Mouse (Mus musculus): ENCODE measurements at regions not wholly inside any gene's neighbourhood (a gene's known extent, or its start where the extent isn't known, plus 50 kb on each side); places are given as distances from the start of the nearest gene placed in this dataset.

- TF ChIP-seq TAL1 (IDR thresholded peaks at IDR 0.05; ENCODE audit: low read length) = no peak
- no peak for TF ChIP-seq GATA1 (IDR thresholded peaks at IDR 0.05; ENCODE audit: low read length)
- Histone ChIP-seq H3K4me1 (ENCODE audit: control insufficient read depth) (no peaks in the 10 kb centered on the region), H3K9me3 (ENCODE audit: control insufficient read depth, low read length) (peaks cover 9% of the 10 kb centered on the region), H3K4me3 (replicated peaks) (no peak overlapping the region), H3K36me3 (ENCODE audit: control insufficient read depth) (no peaks in the 10 kb centered on the region), H3K27me3 (ENCODE audit: control insufficient read depth) (no peaks in the 10 kb centered on the region)
Observed at GRCm38 (mm10) chr5:119329371-119329770, 341.1 kb upstream of the Tbx3 start.

- no peak overlapping the region for H3K4me3 ChIP-seq (replicated peaks)
- H3K27me3 ChIP-seq (ENCODE audit: control insufficient read depth) = no peaks in the 10 kb centered on the region
- TF ChIP-seq TAL1 (IDR thresholded peaks at IDR 0.05; ENCODE audit: low read length) (no peak), GATA1 (IDR thresholded peaks at IDR 0.05; ENCODE audit: low read length) (no peak)
- peaks cover 8% of the 10 kb centered on the region for H3K9me3 ChIP-seq (ENCODE audit: control insufficient read depth, low read length)
- no peaks in the 10 kb centered on the region for H3K36me3 ChIP-seq (ENCODE audit: control insufficient read depth)
- no peaks in the 10 kb centered on the region for H3K4me1 ChIP-seq (ENCODE audit: control insufficient read depth)
Observed at GRCm38 (mm10) chr5:119329860-119330259, 340.6 kb upstream of the Tbx3 start.

- no peaks in the 10 kb centered on the region for H3K9me3 ChIP-seq (ENCODE audit: control insufficient read depth, low read length)
- no peaks in the 10 kb centered on the region for H3K4me1 ChIP-seq (ENCODE audit: control insufficient read depth)
- H3K27me3 ChIP-seq (ENCODE audit: control insufficient read depth) = no peaks in the 10 kb centered on the region
- H3K36me3 ChIP-seq (ENCODE audit: control insufficient read depth) = no peaks in the 10 kb centered on the region
- H3K4me3 ChIP-seq (replicated peaks) = no peak overlapping the region
- TF ChIP-seq GATA1 (IDR thresholded peaks at IDR 0.05; ENCODE audit: low read length) (no peak), TAL1 (IDR thresholded peaks at IDR 0.05; ENCODE audit: low read length) (no peak)
Observed at GRCm38 (mm10) chr5:119331461-119331860, 339.0 kb upstream of the Tbx3 start.

DNA sequence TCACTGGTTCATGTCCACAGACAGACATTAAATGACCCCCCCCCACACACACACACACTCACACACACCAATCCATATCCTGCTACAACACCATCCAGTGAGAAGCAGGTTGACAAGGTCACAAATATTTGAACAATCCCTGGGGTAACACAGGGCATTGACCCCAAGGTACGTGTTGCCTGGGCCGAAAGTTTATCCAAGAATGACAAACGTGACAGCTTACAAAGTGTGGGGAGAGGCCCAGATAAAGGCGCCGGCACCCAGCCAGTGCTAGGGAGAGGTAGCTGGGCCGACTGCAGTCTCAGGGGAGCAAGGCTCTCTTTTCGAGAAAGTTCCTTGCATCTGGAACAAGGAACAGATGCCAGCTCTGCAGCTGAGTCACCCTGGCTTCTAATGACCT is 337.8 kb upstream of the Tbx3 start:
- Histone ChIP-seq H3K4me1 (ENCODE audit: control insufficient read depth) (no peaks in the 10 kb centered on the region), H3K27me3 (ENCODE audit: control insufficient read depth) (no peaks in the 10 kb centered on the region), H3K36me3 (ENCODE audit: control insufficient read depth) (no peaks in the 10 kb centered on the region), H3K4me3 (replicated peaks) (no peak overlapping the region), H3K9me3 (ENCODE audit: control insufficient read depth, low read length) (no peaks in the 10 kb centered on the region)
- no peak for TF ChIP-seq GATA1 (IDR thresholded peaks at IDR 0.05; ENCODE audit: low read length)
- TF ChIP-seq TAL1 (IDR thresholded peaks at IDR 0.05; ENCODE audit: low read length) = no peak

- no peak for TF ChIP-seq GATA1 (IDR thresholded peaks at IDR 0.05; ENCODE audit: low read length)
- TF ChIP-seq TAL1 (IDR thresholded peaks at IDR 0.05; ENCODE audit: low read length) = no peak
- H3K27me3 ChIP-seq (ENCODE audit: control insufficient read depth) = no peaks in the 10 kb centered on the region
- H3K9me3 ChIP-seq (ENCODE audit: control insufficient read depth, low read length) = no peaks in the 10 kb centered on the region
- H3K4me1 ChIP-seq (ENCODE audit: control insufficient read depth) = no peaks in the 10 kb centered on the region
- H3K4me3 ChIP-seq (replicated peaks) = no peak overlapping the region
- H3K36me3 ChIP-seq (ENCODE audit: control insufficient read depth) = no peaks in the 10 kb centered on the region
Observed at GRCm38 (mm10) chr5:119335211-119335610, 335.3 kb upstream of the Tbx3 start.

DNA sequence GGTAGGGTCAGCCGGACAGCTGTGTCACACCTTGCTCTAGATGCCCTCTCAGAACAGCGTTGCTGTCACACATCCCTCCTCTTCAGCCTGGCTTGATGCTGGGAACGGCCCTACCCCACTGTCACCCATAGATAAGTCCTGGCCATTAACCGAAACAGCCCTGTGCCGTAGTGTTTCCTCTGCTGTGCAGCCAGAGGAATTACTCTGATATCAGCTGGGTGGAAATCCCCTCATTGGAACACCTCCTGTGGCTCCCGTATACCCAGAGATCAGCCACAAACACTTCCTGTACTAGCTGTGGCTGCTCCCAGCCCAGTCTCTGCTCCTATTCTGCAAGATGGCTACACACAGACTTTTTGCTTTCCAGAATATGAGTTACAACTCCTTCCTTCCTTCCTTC is 334.5 kb upstream of the Tbx3 start:
- no peaks in the 10 kb centered on the region for H3K27me3 ChIP-seq (ENCODE audit: control insufficient read depth)
- no peak for TF ChIP-seq GATA1 (IDR thresholded peaks at IDR 0.05; ENCODE audit: low read length)
- no peak for TF ChIP-seq TAL1 (IDR thresholded peaks at IDR 0.05; ENCODE audit: low read length)
- no peaks in the 10 kb centered on the region for H3K9me3 ChIP-seq (ENCODE audit: control insufficient read depth, low read length)
- H3K4me1 ChIP-seq (ENCODE audit: control insufficient read depth) = no peaks in the 10 kb centered on the region
- no peaks in the 10 kb centered on the region for H3K36me3 ChIP-seq (ENCODE audit: control insufficient read depth)
- H3K4me3 ChIP-seq (replicated peaks) = no peak overlapping the region

DNA sequence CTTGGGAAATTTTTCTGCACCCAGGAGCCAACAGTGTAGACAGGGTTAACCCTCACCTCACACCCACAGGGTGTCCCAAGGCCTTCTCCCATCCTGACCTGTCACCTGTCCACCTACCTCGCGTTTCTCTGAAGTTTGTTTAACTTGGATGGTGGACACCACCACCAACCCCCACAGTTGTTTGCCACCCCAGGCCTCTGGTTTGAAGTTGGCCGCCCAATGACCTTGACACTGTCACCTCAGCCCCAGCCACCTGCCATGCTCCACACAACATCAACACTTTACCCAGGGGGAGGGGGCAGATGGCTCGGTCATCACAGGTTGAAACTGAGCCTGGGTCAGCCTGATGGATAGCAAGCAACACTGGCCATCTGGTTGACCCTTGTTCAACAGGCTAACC is 332.7 kb upstream of the Tbx3 start:
- Histone ChIP-seq H3K4me3 (replicated peaks) (no peak overlapping the region), H3K4me1 (ENCODE audit: control insufficient read depth) (no peaks in the 10 kb centered on the region), H3K27me3 (ENCODE audit: control insufficient read depth) (no peaks in the 10 kb centered on the region), H3K36me3 (ENCODE audit: control insufficient read depth) (no peaks in the 10 kb centered on the region), H3K9me3 (ENCODE audit: control insufficient read depth, low read length) (no peaks in the 10 kb centered on the region; the same call in none of the 2 replicates)
- no peak for TF ChIP-seq GATA1 (IDR thresholded peaks at IDR 0.05; ENCODE audit: low read length)
- no peak for TF ChIP-seq TAL1 (IDR thresholded peaks at IDR 0.05; ENCODE audit: low read length)

GRCm38 (mm10) chr5:119338711-119339110 is 331.8 kb upstream of the Tbx3 start:
- Histone ChIP-seq H3K4me3 (replicated peaks) (no peak overlapping the region), H3K36me3 (ENCODE audit: control insufficient read depth) (no peaks in the 10 kb centered on the region), H3K9me3 (ENCODE audit: control insufficient read depth, low read length) (no peaks in the 10 kb centered on the region; the same call in none of the 2 replicates), H3K4me1 (ENCODE audit: control insufficient read depth) (no peaks in the 10 kb centered on the region), H3K27me3 (ENCODE audit: control insufficient read depth) (no peaks in the 10 kb centered on the region)
- TF ChIP-seq GATA1 (IDR thresholded peaks at IDR 0.05; ENCODE audit: low read length) (no peak), TAL1 (IDR thresholded peaks at IDR 0.05; ENCODE audit: low read length) (no peak)

- Histone ChIP-seq H3K4me1 (ENCODE audit: control insufficient read depth) (no peaks in the 10 kb centered on the region), H3K9me3 (ENCODE audit: control insufficient read depth, low read length) (peaks cover 5% of the 10 kb centered on the region; the same call in 1 of the 2 replicates), H3K36me3 (ENCODE audit: control insufficient read depth) (no peaks in the 10 kb centered on the region), H3K27me3 (ENCODE audit: control insufficient read depth) (no peaks in the 10 kb centered on the region), H3K4me3 (replicated peaks) (no peak overlapping the region)
- no peak for TF ChIP-seq TAL1 (IDR thresholded peaks at IDR 0.05; ENCODE audit: low read length)
- TF ChIP-seq GATA1 (IDR thresholded peaks at IDR 0.05; ENCODE audit: low read length) = no peak
Observed at GRCm38 (mm10) chr5:119348303-119348702, 322.2 kb upstream of the Tbx3 start.

DNA sequence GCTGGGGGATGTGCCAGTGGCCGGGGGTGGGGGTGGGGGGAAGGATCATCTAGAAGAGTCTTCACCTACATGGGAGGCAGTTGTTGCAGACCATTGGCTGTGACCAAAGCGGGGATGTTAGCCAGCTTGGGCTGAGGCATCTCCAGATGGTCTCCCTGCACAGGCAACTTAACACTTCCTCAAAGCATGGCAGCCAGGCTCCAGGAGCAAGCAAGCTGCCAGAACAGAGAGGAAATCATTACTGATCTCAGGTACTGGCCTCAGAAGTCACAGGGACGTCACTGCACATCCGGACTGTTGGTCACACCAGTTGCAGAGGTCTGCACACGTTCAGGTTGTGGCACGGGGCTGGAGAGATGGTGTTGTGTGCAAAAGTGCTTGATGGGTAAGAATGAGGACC is 321.1 kb upstream of the Tbx3 start:
- no peak overlapping the region for H3K4me3 ChIP-seq (replicated peaks)
- no peaks in the 10 kb centered on the region for H3K4me1 ChIP-seq (ENCODE audit: control insufficient read depth)
- peaks cover 2% of the 10 kb centered on the region; the same call in 1 of the 2 replicates for H3K9me3 ChIP-seq (ENCODE audit: control insufficient read depth, low read length)
- H3K36me3 ChIP-seq (ENCODE audit: control insufficient read depth) = no peaks in the 10 kb centered on the region
- no peaks in the 10 kb centered on the region for H3K27me3 ChIP-seq (ENCODE audit: control insufficient read depth)
- TF ChIP-seq GATA1 (IDR thresholded peaks at IDR 0.05; ENCODE audit: low read length) (no peak), TAL1 (IDR thresholded peaks at IDR 0.05; ENCODE audit: low read length) (no peak)
